Mouse (Mus musculus) cortical plate, adult 2 months (tissue): Measurements from ENCODE around the gene Tln1.

ENCODE experiments used
- CTCF ChIP-seq: fragments of 200-500 bp; IDR thresholded peaks from 2 replicates; pipeline ENCODE4 v1.5.1; 2011; ENCODE audit warnings: mild to moderate bottlenecking, control low read depth, low read length; ENCODE audit not compliant: insufficient read depth; ENCODE audit errors: extremely low read depth
- POLR2A ChIP-seq: fragments of 200-500 bp; IDR thresholded peaks from 2 replicates; pipeline ENCODE4 v1.6.1; 2011; ENCODE audit warnings: mild to moderate bottlenecking, low read length, control low read depth; ENCODE audit not compliant: insufficient read depth; ENCODE audit errors: extremely low read depth

GRCm38 (mm10) chr4:43513791-43514190 is 48.7 kb downstream of the Tln1 start:
- TF ChIP-seq POLR2A: no peak
- TF ChIP-seq CTCF: no peak
